Mouse (Mus musculus) MEL (cell line): ENCODE data around the gene Gm17651. TPM values are rescaled to one million over a fixed set of nuclear protein-coding genes. Genes with fewer than 3 reads are reported as not detected.

Source experiments
- DNase-seq: peaks from one replicate; pipeline ENCODE4 v3.0.0; 2011; ENCODE audit warnings: low read depth, low spot score
- H3K27ac ChIP-seq: 2 replicates; pipeline ENCODE4 v1.5.1; 2012; ENCODE audit warnings: low read depth, mild to moderate bottlenecking, control low read depth, low read length, moderate library complexity; ENCODE audit not compliant: control insufficient read depth
- H3K27me3 ChIP-seq, 2 experiments: fragments of 150-350 bp in 1 of 2; sonication (generic) in 1 of 2; 2 replicates each; pipeline ENCODE4 v1.6.1; 2012; ENCODE audit warnings: low read length in 2 of 2, mild to moderate bottlenecking in 2 of 2, improper control_type of control experiment in 1 of 2, moderate library complexity in 1 of 2; ENCODE audit not compliant: insufficient read depth in 2 of 2, control insufficient read depth in 1 of 2
- H3K36me3 ChIP-seq, 2 experiments: 2 replicates each; pipeline ENCODE4 v1.6.1; 2012 to 2014; ENCODE audit warnings: low read length in 2 of 2, improper control_type of control experiment in 1 of 2, inconsistent platforms in 1 of 2, mild to moderate bottlenecking in 1 of 2; ENCODE audit not compliant: insufficient read depth in 2 of 2, control insufficient read depth in 1 of 2
- H3K4me1 ChIP-seq, 2 experiments: fragments of 150-350 bp in 1 of 2; sonication (generic) in 1 of 2; 2 replicates each; pipeline ENCODE4 v1.6.1; 2012; ENCODE audit warnings: low read length in 2 of 2, improper control_type of control experiment in 1 of 2, mild to moderate bottlenecking in 1 of 2; ENCODE audit not compliant: insufficient read depth in 2 of 2, control insufficient read depth in 1 of 2
- H3K4me3 ChIP-seq, 2 experiments: fragments of 150-350 bp in 1 of 2; sonication (generic) in 1 of 2; 2 replicates each; pipeline ENCODE4 v1.5.1; 2012; ENCODE audit warnings: low read depth in 2 of 2, low read length in 2 of 2, mild to moderate bottlenecking in 2 of 2, moderate library complexity in 2 of 2, control low read depth in 1 of 2, improper control_type of control experiment in 1 of 2; ENCODE audit not compliant: control insufficient read depth in 1 of 2, insufficient read depth in 1 of 2
- H3K79me2 ChIP-seq: 2 replicates; pipeline ENCODE4 v1.6.1; 2012; ENCODE audit warnings: mild to moderate bottlenecking, low read length, moderate library complexity; ENCODE audit not compliant: control insufficient read depth, poor library complexity, insufficient read depth
- H3K9ac ChIP-seq: 2 replicates; pipeline ENCODE4 v1.6.1; 2012; ENCODE audit warnings: low read depth, mild to moderate bottlenecking, control low read depth, low read length, moderate library complexity; ENCODE audit not compliant: control insufficient read depth, poor library complexity, severe bottlenecking
- H3K9me3 ChIP-seq: fragments of 150-350 bp; sonication (generic); replicated peaks from 2 replicates; pipeline ENCODE4 v1.6.1; 2012; ENCODE audit warnings: mild to moderate bottlenecking, low read length, improper control_type of control experiment, moderate library complexity; ENCODE audit not compliant: insufficient read depth
- CHD2 ChIP-seq: IDR thresholded peaks from 2 replicates; pipeline ENCODE4 v1.6.1; 2011; ENCODE audit warnings: low read length, improper control_type of control experiment
- CTCF ChIP-seq, 3 experiments: IDR thresholded peaks in 2 of 3; conservative IDR thresholded peaks in 1 of 3; 2 replicates each; pipeline ENCODE4 v1.5.1; 2011 to 2012; ENCODE audit warnings: low read length in 3 of 3, low read depth in 2 of 3, mild to moderate bottlenecking in 2 of 3, improper control_type of control experiment in 1 of 3, inconsistent platforms in 1 of 3, mixed read lengths in 1 of 3, moderate library complexity in 1 of 3; ENCODE audit not compliant: control insufficient read depth in 1 of 3, insufficient read depth in 1 of 3, poor library complexity in 1 of 3, severe bottlenecking in 1 of 3
- E2F4 ChIP-seq: IDR thresholded peaks from 2 replicates; pipeline ENCODE4 v1.6.1; 2011; ENCODE audit warnings: low read depth, low read length, improper control_type of control experiment, borderline replicate concordance
- ELF1 ChIP-seq: IDR thresholded peaks from 2 replicates; pipeline ENCODE4 v1.6.1; 2014; ENCODE audit warnings: low read depth, mild to moderate bottlenecking, inconsistent platforms, low read length, improper control_type of control experiment, moderate library complexity
- EP300 ChIP-seq, 2 experiments: IDR thresholded peaks; 2 replicates each; pipeline ENCODE4 v1.6.1; 2011; ENCODE audit warnings: improper control_type of control experiment in 2 of 2, low read length in 2 of 2, low read depth in 1 of 2, mild to moderate bottlenecking in 1 of 2
- JUND ChIP-seq: IDR thresholded peaks from 2 replicates; pipeline ENCODE4 v1.6.1; 2011; ENCODE audit warnings: low read depth, mild to moderate bottlenecking, improper control_type of control experiment, low read length
- KAT2A ChIP-seq: conservative IDR thresholded peaks from 2 replicates; pipeline ENCODE4 v1.6.1; 2012; ENCODE audit warnings: low read depth, low read length, improper control_type of control experiment, inconsistent platforms
- MAFK ChIP-seq: IDR thresholded peaks from 2 replicates; pipeline ENCODE4 v1.6.1; 2011; ENCODE audit warnings: low read depth, mild to moderate bottlenecking, low read length, improper control_type of control experiment, borderline replicate concordance
- MAX ChIP-seq: IDR thresholded peaks from 2 replicates; pipeline ENCODE4 v1.6.1; 2011; ENCODE audit warnings: low read length, improper control_type of control experiment
- MAZ ChIP-seq: IDR thresholded peaks from 2 replicates; pipeline ENCODE4 v1.6.1; 2012; ENCODE audit warnings: low read depth, mild to moderate bottlenecking, inconsistent platforms, low read length, improper control_type of control experiment
- MEF2A ChIP-seq: IDR thresholded peaks from 2 replicates; pipeline ENCODE4 v1.6.1; 2014; ENCODE audit warnings: low read depth, mild to moderate bottlenecking, inconsistent platforms, low read length, improper control_type of control experiment; ENCODE audit not compliant: poor library complexity, insufficient replicate concordance, severe bottlenecking; ENCODE audit errors: extremely low read depth
- MXI1 ChIP-seq: IDR thresholded peaks from 2 replicates; pipeline ENCODE4 v1.6.1; 2011; ENCODE audit warnings: mild to moderate bottlenecking, low read depth, low read length, improper control_type of control experiment
- MYB ChIP-seq: IDR thresholded peaks from 2 replicates; pipeline ENCODE4 v1.6.1; 2011; ENCODE audit warnings: mild to moderate bottlenecking, low read depth, low read length, improper control_type of control experiment
- NELFE ChIP-seq: IDR thresholded peaks from 2 replicates; pipeline ENCODE4 v1.6.1; 2011; ENCODE audit warnings: low read depth, low read length, improper control_type of control experiment
- POLR2AphosphoS2 ChIP-seq: IDR thresholded peaks from 2 replicates; pipeline ENCODE4 v1.6.1; 2011; ENCODE audit warnings: low read length, improper control_type of control experiment
- SIN3A ChIP-seq: IDR thresholded peaks from 2 replicates; pipeline ENCODE4 v1.6.1; 2012; ENCODE audit warnings: low read length, improper control_type of control experiment, inconsistent platforms
- TAL1 ChIP-seq: IDR thresholded peaks from 2 replicates; pipeline ENCODE4 v1.6.1; 2012; ENCODE audit warnings: mild to moderate bottlenecking, inconsistent platforms, low read length, moderate library complexity, mixed read lengths
- TBP ChIP-seq: IDR thresholded peaks from 2 replicates; pipeline ENCODE4 v1.8.0; 2011; ENCODE audit warnings: low read depth, low read length, improper control_type of control experiment
- TCF12 ChIP-seq: IDR thresholded peaks from 2 replicates; pipeline ENCODE4 v1.6.1; 2014; ENCODE audit warnings: low read depth, mild to moderate bottlenecking, inconsistent platforms, low read length, improper control_type of control experiment, moderate library complexity
- UBTF ChIP-seq: IDR thresholded peaks from 2 replicates; pipeline ENCODE4 v1.6.1; 2012; ENCODE audit warnings: low read depth, mild to moderate bottlenecking, inconsistent platforms, low read length, improper control_type of control experiment, moderate library complexity, borderline replicate concordance; ENCODE audit not compliant: insufficient read depth
- USF2 ChIP-seq, 2 experiments: IDR thresholded peaks; 2 replicates each; pipeline ENCODE4 v1.6.1; 2011 to 2012; ENCODE audit warnings: improper control_type of control experiment in 2 of 2, low read length in 2 of 2, borderline replicate concordance in 1 of 2, inconsistent platforms in 1 of 2, low read depth in 1 of 2, mild to moderate bottlenecking in 1 of 2; ENCODE audit not compliant: insufficient read depth in 1 of 2
- ZC3H11A ChIP-seq: IDR thresholded peaks from 2 replicates; pipeline ENCODE4 v1.6.1; 2012; ENCODE audit warnings: low read depth, mild to moderate bottlenecking, inconsistent platforms, low read length, improper control_type of control experiment
- ZKSCAN1 ChIP-seq: IDR thresholded peaks from 2 replicates; pipeline ENCODE4 v1.6.1; 2012; ENCODE audit warnings: low read depth, mild to moderate bottlenecking, inconsistent platforms, low read length, improper control_type of control experiment, moderate library complexity
- ZMIZ1 ChIP-seq: IDR thresholded peaks from 2 replicates; pipeline ENCODE4 v1.6.1; 2012; ENCODE audit warnings: low read depth, mild to moderate bottlenecking, inconsistent platforms, low read length, improper control_type of control experiment, moderate library complexity
- ZNF384 ChIP-seq: IDR thresholded peaks from 2 replicates; pipeline ENCODE4 v1.6.1; 2012; ENCODE audit warnings: low read depth, mild to moderate bottlenecking, inconsistent platforms, low read length, improper control_type of control experiment
- polyA plus RNA-seq, 2 experiments: library from polyadenylated mRNA; stranded (reverse) in 1 of 2; unstranded in 1 of 2; fragments of >175 nt in 1 of 2; fragments of >200 nt in 1 of 2; gene quantifications; 2 replicates each; pipeline versions ENCODE4 v1.2.1 to v1.2.4; 2012; ENCODE audit warnings: low replicate concordance in 2 of 2, low read depth in 1 of 2; ENCODE audit not compliant: insufficient read length in 2 of 2, insufficient read depth in 1 of 2, missing spikeins in 1 of 2
- total RNA-seq: library from RNA; depleted of rRNA; stranded (reverse); fragments of 300-350 nt; gene quantifications from 2 replicates; pipeline ENCODE4 v1.2.3, GENCODE M21; 2012

Gene Gm17651
- total and polyA plus RNA-seq, 3 experiments, result not detected

GRCm38 (mm10) chr3:97680631-97681320 lies 6.3 kb upstream of the Gm17651 start (continued):
- TF ChIP-seq MAX (peak; percentile 99), EP300 (IDR thresholded peaks at IDR 0.05; ENCODE audit: low read depth in 1 of 2, low read length in 2 of 2) (no peak), USF2 (IDR thresholded peaks at IDR 0.05; ENCODE audit: borderline replicate concordance in 1 of 2, insufficient read depth in 1 of 2, low read depth in 1 of 2, low read length in 2 of 2) (no peak), ZKSCAN1 (peak; percentile 98), ZMIZ1 (0 out of 2 replicates have a peak, but pooled peaks have one; percentile 61), MEF2A (no peak), POLR2AphosphoS2 (no peak), ZNF384 (0 out of 2 replicates have a peak, but pooled peaks have one; percentile 29)

GRCm38 (mm10) chr3:97678416-97678815 lies 3.9 kb upstream of the Gm17651 start:
- Histone ChIP-seq H3K9me3 (no peaks in the 10 kb centered on the region), H3K9ac (no peak overlapping the region), H3K27ac (no peak overlapping the region), H3K27me3 (no peaks in the 10 kb centered on the region), H3K36me3 (peaks cover 0 to 5% of the 10 kb centered on the region in 2 experiments; a peak in 2 of 4 replicates), H3K79me2 (no peaks in the 10 kb centered on the region; the same call in 1 of the 2 replicates), H3K4me3 (no peak overlapping the region), H3K4me1 (peaks cover 0 to 2% of the 10 kb centered on the region in 2 experiments; a peak in 1 of 4 replicates)
- DNase-seq, result no peak
- no peak for TF ChIP-seq MAZ
- TF ChIP-seq JUND, result no peak
- no peak for TF ChIP-seq CTCF (IDR thresholded peaks at IDR 0.05 in 2 of 3, conservative IDR thresholded peaks at IDR 0.05 in 1 of 3; ENCODE audit: control insufficient read depth in 1 of 3, insufficient read depth in 1 of 3, low read depth in 2 of 3, low read length in 3 of 3, poor library complexity in 1 of 3, severe bottlenecking in 1 of 3)
- no peak for TF ChIP-seq TBP
- TF ChIP-seq CHD2, result no peak
- TF ChIP-seq TAL1, result no peak
- no peak for TF ChIP-seq EP300 (IDR thresholded peaks at IDR 0.05; ENCODE audit: low read depth in 1 of 2, low read length in 2 of 2)
- no peak for TF ChIP-seq SIN3A
- no peak for TF ChIP-seq MXI1

GRCm38 (mm10) chr3:97676126-97676525 lies 1.6 kb upstream of the Gm17651 start:
- H3K36me3 ChIP-seq, result no peaks in the 10 kb centered on the region
- H3K27me3 ChIP-seq, result no peaks in the 10 kb centered on the region
- no peak for TF ChIP-seq KAT2A
- TF ChIP-seq ZMIZ1, result no peak
- no peak for TF ChIP-seq MAX
- TF ChIP-seq MYB, result no peak
- no peak for TF ChIP-seq UBTF
- no peak for TF ChIP-seq ZC3H11A
- no peak for TF ChIP-seq ELF1
- no peak for TF ChIP-seq MAFK
- no peak for TF ChIP-seq JUND
- TF ChIP-seq EP300 (IDR thresholded peaks at IDR 0.05; ENCODE audit: low read depth in 1 of 2, low read length in 2 of 2), result no peak
- no peak for TF ChIP-seq TCF12
- TF ChIP-seq E2F4, result no peak
- no peak for TF ChIP-seq NELFE
- no peak for TF ChIP-seq MEF2A
- TF ChIP-seq ZKSCAN1, result no peak
- TF ChIP-seq CHD2, result no peak
- no peaks in the 10 kb centered on the region; the same call in 1 of the 2 replicates for H3K79me2 ChIP-seq
- no peak overlapping the region for H3K27ac ChIP-seq
- no peak for DNase-seq
- no peak overlapping the region for H3K4me3 ChIP-seq
- no peaks in the 10 kb centered on the region for H3K4me1 ChIP-seq
- H3K9ac ChIP-seq, result no peak overlapping the region
- no peaks in the 10 kb centered on the region for H3K9me3 ChIP-seq
